Mouse (Mus musculus): ENCODE measurements around the gene Fez2. TPM values are rescaled to one million over a fixed set of nuclear protein-coding genes. Genes with fewer than 3 reads are reported as not detected.

Fez2 gene
- total and polyA plus RNA-seq, 2 experiments = 18.2 to 28.9 TPM

GRCm38 (mm10) chr17:78401311-78401710, 16.6 kb downstream of the Fez2 start:
- Histone ChIP-seq H3K9ac (ENCODE audit: low read depth, low read length) (peak overlapping the region; percentile 42), H3K27me3 (ENCODE audit: control insufficient read depth, insufficient read depth, low read length) (no peaks in the 10 kb centered on the region), H3K27ac (replicated peaks; ENCODE audit: insufficient read depth, low read depth, low read length) (peak overlapping the region; percentile 99), H3K4me3 (ENCODE audit: insufficient read depth, low read depth, low read length) (no peak overlapping the region), H3K36me3 (ENCODE audit: control insufficient read depth, insufficient read depth, low read length) (peaks cover 12% of the 10 kb centered on the region), H3K4me1 (ENCODE audit: control insufficient read depth, insufficient read depth, low read length) (peaks cover 26% of the 10 kb centered on the region), H3K79me2 (ENCODE audit: control insufficient read depth, insufficient read depth, low read length) (peaks cover 3% of the 10 kb centered on the region; the same call in 1 of the 2 replicates)
- peak; percentile 95 for DNase-seq (ENCODE audit: extremely low read depth, low read depth, low spot score)
- 14% methylated on average over 6 of the region's 6 CpGs for WGBS
- TF ChIP-seq CTCF (IDR thresholded peaks at IDR 0.05; ENCODE audit: low read depth, low read length) (no peak), POLR2A (IDR thresholded peaks at IDR 0.05; ENCODE audit: extremely low read depth, insufficient read depth, low read length) (no peak)

DNA sequence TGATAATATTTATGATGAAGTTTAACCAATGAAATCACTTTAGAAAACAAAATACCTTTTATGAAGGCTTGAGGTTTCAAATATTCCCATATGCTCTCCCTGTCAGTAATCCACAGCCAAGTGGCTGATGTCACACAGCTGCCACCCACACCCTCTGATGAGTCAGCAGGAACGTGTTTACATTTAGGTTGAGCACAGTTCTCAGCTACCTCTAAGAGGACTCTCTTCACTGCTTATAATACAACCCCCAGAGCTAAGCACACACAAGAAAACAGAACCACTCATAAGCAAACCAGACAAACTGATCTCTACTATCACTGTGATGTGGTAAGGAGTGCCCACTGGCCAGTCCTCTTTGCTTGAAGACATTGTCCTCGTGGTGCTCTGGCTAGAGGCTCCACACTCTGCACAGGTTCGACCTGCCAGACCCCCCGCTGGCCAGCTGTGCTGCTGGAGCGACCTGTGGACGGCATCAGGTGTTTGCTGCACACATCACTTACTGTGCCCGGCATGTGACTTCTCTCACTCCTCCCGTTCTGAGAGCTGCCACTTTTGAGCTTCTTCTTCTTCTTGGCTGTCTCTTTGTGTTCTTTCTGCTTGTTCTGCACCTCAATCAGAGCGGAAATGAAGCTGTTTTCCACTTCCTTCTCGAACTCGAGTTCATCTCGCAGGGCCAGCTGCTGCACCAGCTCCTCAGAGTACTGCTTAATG, 17.7 kb downstream of the Fez2 start:
- Histone ChIP-seq H3K79me2 (ENCODE audit: control insufficient read depth, insufficient read depth, low read length) (peaks cover 3% of the 10 kb centered on the region; the same call in 1 of the 2 replicates), H3K4me3 (ENCODE audit: insufficient read depth, low read depth, low read length) (no peak overlapping the region)

DNA sequence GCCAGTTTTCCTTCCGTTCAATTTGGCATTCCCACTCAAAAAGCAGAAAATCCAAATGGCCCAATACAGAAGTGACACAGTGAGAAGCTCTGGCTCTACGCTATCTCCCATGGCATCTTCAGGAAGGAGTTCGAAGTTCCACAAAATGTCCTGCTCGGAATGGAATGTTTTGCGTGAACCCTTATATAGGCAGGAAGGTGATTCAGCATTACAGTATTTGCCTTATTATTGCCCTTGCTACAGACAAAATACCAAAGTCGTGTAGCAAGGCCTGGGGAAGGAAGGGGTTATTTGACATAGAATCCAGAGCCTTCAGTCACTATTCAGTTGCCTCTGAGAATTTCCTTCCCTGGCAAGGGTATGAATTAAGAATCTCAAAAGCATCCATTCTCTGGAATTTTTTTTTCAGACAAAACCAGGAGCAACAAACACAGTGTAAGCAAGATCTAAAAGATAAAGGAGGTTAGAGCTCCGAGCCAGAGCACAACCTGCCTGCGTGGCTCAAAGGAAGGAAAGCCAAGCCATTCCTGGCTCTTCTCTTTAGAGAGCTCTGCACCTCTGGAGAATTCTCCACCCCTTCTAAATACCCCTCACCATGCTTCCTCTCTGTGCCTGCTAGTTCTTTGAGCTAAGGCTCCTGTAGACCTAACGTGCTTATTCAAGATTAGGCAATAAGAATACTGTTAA, 25.4 kb downstream of the Fez2 start:
- H3K9ac ChIP-seq (ENCODE audit: low read depth, low read length) = no peak overlapping the region
- peaks cover 10% of the 10 kb centered on the region; the same call in 1 of the 2 replicates for H3K36me3 ChIP-seq (ENCODE audit: control insufficient read depth, insufficient read depth, low read length)
- TF ChIP-seq POLR2A (IDR thresholded peaks at IDR 0.05; ENCODE audit: extremely low read depth, insufficient read depth, low read length) = no peak
- TF ChIP-seq CTCF (IDR thresholded peaks at IDR 0.05; ENCODE audit: low read depth, low read length) = no peak
- WGBS = 67% methylated on average over 9 of the region's 9 CpGs
- H3K27me3 ChIP-seq (ENCODE audit: control insufficient read depth, insufficient read depth, low read length) = no peaks in the 10 kb centered on the region
- DNase-seq (ENCODE audit: extremely low read depth, low read depth, low spot score) = peak; percentile 51
- H3K27ac ChIP-seq (replicated peaks; ENCODE audit: insufficient read depth, low read depth, low read length) = no peak overlapping the region
- H3K4me3 ChIP-seq (ENCODE audit: insufficient read depth, low read depth, low read length) = no peak overlapping the region
- H3K4me1 ChIP-seq (ENCODE audit: control insufficient read depth, insufficient read depth, low read length) = peaks cover 10% of the 10 kb centered on the region
- no peaks in the 10 kb centered on the region; the same call in 1 of the 2 replicates for H3K79me2 ChIP-seq (ENCODE audit: control insufficient read depth, insufficient read depth, low read length)

More for the DNA sequence above, 17.7 kb downstream of the Fez2 start:
- Histone ChIP-seq H3K36me3 (ENCODE audit: control insufficient read depth, insufficient read depth, low read length) (peaks cover 14% of the 10 kb centered on the region), H3K27me3 (ENCODE audit: control insufficient read depth, insufficient read depth, low read length) (no peaks in the 10 kb centered on the region), H3K4me1 (ENCODE audit: control insufficient read depth, insufficient read depth, low read length) (peaks cover 20% of the 10 kb centered on the region), H3K9ac (ENCODE audit: low read depth, low read length) (0 out of 2 replicates have a peak overlapping the region, but pooled peaks have one; percentile 15), H3K27ac (replicated peaks; ENCODE audit: insufficient read depth, low read depth, low read length) (peak overlapping the region; percentile 49)
- DNase-seq (ENCODE audit: extremely low read depth, low read depth, low spot score) = peak; percentile 42
- TF ChIP-seq CTCF (IDR thresholded peaks at IDR 0.05; ENCODE audit: low read depth, low read length) = no peak
- no peak for TF ChIP-seq POLR2A (IDR thresholded peaks at IDR 0.05; ENCODE audit: extremely low read depth, insufficient read depth, low read length)
- 55% methylated on average over 12 of the region's 12 CpGs for WGBS

GRCm38 (mm10) chr17:78389573-78389972, 28.4 kb downstream of the Fez2 start:
- DNase-seq (ENCODE audit: extremely low read depth, low read depth, low spot score) = no peak
- Histone ChIP-seq H3K79me2 (ENCODE audit: control insufficient read depth, insufficient read depth, low read length) (peaks cover 7% of the 10 kb centered on the region), H3K4me3 (ENCODE audit: insufficient read depth, low read depth, low read length) (no peak overlapping the region), H3K27ac (replicated peaks; ENCODE audit: insufficient read depth, low read depth, low read length) (no peak overlapping the region), H3K27me3 (ENCODE audit: control insufficient read depth, insufficient read depth, low read length) (no peaks in the 10 kb centered on the region), H3K4me1 (ENCODE audit: control insufficient read depth, insufficient read depth, low read length) (peaks cover 10% of the 10 kb centered on the region), H3K36me3 (ENCODE audit: control insufficient read depth, insufficient read depth, low read length) (peaks cover 5% of the 10 kb centered on the region; the same call in 1 of the 2 replicates), H3K9ac (ENCODE audit: low read depth, low read length) (no peak overlapping the region)
- TF ChIP-seq CTCF (IDR thresholded peaks at IDR 0.05; ENCODE audit: low read depth, low read length) = no peak
- TF ChIP-seq POLR2A (IDR thresholded peaks at IDR 0.05; ENCODE audit: extremely low read depth, insufficient read depth, low read length) = no peak
- 94% methylated on average over 5 of the region's 5 CpGs for WGBS

DNA sequence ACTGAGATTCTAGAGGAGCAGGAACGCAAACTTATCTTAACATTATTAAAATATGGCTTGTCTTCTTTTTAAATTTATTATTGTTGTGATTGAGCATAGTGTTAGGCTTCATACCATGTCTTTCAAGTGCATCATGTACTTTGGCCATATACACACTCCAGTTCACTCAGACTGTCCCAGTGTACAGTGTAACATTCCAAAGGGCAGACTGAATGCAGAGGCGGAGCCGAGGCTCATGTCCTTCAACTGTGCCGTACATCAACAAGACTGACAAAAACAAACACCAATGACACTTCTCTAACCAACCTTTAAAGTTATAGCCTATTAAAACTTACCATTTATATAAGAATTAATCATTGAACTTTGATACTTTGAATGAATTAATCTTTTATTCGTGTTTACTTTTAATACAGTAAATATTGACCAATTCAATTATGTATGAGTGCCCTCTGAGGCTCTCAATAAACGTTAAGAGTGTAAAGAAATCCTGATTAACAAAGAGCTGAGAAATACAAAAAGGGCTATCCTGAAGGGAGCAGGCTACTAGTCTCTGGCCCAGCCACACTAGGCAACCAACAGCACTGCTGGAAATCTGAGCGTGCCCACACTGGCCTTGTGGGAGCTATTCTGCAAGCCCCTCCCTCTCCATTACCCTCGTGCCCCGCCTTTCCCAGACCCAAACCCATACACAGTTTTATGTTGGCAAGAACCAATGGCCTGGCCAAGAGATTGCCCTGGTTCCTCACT, 29.7 kb downstream of the Fez2 start:
- Histone ChIP-seq H3K79me2 (ENCODE audit: control insufficient read depth, insufficient read depth, low read length) (peaks cover 7% of the 10 kb centered on the region), H3K27ac (replicated peaks; ENCODE audit: insufficient read depth, low read depth, low read length) (peak overlapping the region; percentile 83), H3K27me3 (ENCODE audit: control insufficient read depth, insufficient read depth, low read length) (no peaks in the 10 kb centered on the region), H3K4me3 (ENCODE audit: insufficient read depth, low read depth, low read length) (no peak overlapping the region), H3K36me3 (ENCODE audit: control insufficient read depth, insufficient read depth, low read length) (peaks cover 5% of the 10 kb centered on the region; the same call in 1 of the 2 replicates), H3K9ac (ENCODE audit: low read depth, low read length) (0 out of 2 replicates have a peak overlapping the region, but pooled peaks have one; percentile 7), H3K4me1 (ENCODE audit: control insufficient read depth, insufficient read depth, low read length) (peaks cover 10% of the 10 kb centered on the region)
- no peak for TF ChIP-seq POLR2A (IDR thresholded peaks at IDR 0.05; ENCODE audit: extremely low read depth, insufficient read depth, low read length)
- no peak for TF ChIP-seq CTCF (IDR thresholded peaks at IDR 0.05; ENCODE audit: low read depth, low read length)
- 30% methylated on average over 9 of the region's 9 CpGs for WGBS
- DNase-seq (ENCODE audit: extremely low read depth, low read depth, low spot score) = peak; percentile 96

All from liver, adult 2 months (tissue).